Mouse (Mus musculus): Measurements from ENCODE around the gene Angptl7.
A peak's percentile ranks its signal among the peaks of the same experiment; 100 is the strongest.

Gene Angptl7

DNA sequence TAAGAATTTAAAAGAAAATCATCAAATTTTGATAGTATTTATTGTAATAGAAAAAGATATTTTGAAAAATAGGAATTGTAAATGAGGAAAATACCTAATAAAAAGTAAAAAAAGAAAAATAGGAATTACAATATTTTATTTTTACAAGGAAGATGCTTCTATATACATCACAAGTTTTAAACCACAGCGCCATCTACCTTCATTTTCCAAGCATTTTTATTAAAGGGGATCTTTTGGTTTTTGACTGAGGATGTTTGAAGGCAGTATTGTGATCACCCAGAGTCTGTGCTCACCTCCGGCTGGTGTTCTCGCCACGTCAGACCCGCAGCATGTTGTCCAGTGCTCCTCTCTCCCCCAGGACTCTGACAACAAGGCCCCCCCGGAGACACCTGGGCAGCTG, 5.1 kb downstream of the Angptl7 start:
- no peak for DNase-seq (ENCODE audit: low spot score)

DNA sequence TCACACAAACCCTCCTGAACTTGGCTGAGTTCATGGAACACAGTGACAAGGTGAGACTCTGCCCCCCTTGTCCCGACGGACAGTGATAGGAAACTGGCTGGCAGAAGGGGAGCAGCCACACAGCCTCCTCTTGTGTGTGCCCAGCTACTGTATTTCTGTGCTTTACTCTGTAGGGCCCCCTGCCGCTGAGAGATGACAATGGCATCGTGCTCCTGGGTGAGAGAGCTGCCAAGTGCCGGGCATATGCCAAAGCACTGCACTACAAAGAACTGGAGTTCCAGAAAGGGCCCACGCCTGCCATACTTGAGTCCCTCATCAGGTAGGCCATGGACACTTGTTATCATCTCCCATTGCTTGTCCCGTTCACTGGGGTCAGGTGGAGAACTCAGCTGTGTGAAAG, 8.8 kb downstream of the Angptl7 start:
- DNase-seq (ENCODE audit: low spot score): no peak

DNA sequence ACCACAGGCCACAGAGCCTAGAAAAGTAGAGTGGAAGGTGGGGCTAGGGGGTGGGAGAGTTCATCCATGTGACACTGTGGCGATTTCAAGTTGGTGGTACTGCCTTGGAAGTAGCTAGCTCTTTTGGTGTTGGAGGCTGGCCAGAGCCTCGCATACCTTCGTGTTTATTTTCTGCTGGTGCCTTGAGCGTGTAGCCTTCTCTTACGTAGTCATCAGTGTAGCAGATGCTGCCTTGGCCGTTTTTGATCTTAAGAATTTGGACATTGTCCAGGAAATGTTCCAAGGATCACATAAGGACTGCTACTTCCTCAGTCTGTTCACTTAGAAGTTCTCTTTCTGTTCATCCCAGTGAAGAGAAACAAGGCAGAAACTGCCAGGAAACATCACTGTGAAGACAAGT, 9.8 kb downstream of the Angptl7 start:
- no peak for DNase-seq (ENCODE audit: low spot score)

DNA sequence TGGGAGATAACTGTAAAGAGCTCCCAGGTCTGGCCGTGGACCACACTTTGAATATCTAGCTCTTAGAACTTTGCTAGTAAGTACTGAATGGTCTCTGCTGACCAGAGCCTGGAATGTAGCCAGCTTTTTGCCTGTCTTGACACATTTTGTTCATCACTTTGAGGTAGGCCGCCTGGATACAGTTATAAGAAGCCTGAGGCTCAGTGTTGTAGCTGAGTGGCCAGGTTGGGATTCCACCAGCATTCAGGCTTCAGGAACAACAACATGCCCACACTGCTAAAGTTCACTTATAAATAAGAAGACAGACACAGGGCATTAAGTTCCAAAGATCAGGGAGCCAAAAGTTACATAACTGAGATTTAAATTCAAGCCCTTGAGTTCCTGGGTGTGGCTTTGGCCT, 12.4 kb downstream of the Angptl7 start:
- DNase-seq (ENCODE audit: low spot score): no peak

DNA sequence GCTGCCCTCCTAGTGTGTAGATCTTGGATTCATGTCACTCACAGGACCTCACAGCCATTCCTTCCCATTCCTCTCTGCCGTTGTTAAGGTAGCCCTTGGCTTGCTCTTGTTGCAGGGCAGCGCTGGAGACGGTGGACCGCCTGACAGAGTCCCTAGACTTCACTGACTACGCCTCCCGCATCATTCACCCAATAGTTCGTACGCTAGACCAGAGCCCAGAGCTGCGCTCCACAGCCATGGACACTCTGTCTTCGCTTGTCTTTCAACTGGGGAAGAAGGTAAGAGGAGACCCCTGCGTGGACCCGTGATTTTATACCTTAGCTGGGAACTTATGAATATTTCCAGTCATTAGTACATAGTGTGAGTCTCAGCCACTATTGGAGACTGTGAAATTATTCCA, 15.7 kb downstream of the Angptl7 start:
- no peak for DNase-seq (ENCODE audit: low spot score)

DNA sequence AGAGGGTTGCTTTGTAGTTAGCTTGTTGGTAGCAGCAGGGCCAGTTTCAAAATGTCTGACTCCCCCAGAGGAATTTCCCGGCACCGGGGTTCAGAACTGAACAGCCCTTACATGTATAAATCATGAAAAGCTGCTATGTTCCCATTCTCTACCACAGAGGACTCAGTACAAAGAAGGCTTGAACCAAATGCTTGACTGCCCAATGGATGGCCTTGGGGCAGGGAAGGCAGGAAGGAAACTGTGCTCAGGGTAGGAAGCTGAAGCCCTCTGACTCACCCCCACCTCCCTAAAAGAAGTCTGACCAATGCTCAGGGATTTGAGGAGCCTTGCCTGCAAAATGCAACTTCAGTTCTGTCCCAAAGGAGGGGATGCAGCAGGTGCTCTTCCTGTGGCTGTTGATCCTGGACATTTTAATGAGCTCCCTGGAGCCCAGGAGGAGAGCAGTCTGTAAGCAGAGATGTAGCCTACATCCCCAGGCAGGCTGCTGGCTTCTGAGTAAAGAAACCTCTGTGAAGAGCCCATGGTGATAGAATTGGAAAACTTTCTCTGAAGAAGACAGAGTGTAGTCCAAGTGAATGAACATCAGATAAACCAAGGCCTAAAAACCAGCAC, 18.6 kb downstream of the Angptl7 start:
- DNase-seq (ENCODE audit: low spot score): no peak

DNA sequence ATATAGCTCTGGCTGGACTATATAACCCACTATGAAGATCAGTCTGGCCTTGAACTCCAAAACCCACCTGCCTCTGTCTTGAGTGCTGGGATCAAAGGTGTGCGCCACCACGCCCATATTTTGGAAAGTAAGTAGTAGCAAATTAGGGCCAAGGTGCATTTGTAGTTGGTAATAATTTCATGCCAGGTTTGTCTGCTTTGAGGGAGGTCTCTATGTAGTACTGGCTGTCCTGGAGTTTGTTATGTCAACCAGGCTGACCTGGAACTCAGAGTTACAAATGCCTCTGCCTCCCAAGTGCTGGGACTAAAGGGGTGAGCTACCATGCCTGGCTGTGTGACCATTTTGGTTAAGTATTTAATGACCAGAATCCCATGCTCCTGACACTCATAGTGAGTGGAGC, 20.0 kb downstream of the Angptl7 start:
- no peak for DNase-seq (ENCODE audit: low spot score)

DNA sequence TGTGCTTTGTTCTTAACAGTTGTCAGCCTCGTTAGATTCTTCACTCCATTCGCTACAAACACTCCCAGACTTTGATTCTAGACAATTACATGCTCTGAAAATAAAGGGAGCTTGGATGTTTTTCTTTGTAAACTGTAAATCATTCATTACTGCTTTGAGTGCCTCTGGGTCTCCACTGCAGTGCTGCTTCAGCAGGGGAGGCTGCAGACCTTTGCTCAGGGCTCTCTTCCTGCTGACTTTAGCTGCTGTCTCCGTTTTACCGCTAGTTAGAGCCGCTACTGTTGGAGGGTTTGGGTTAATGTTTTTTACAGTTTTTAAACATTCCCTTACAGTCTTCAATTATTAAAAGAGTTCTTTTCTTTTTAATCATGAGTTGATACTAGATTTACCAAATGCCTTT, 26.8 kb downstream of the Angptl7 start:
- DNase-seq (ENCODE audit: low spot score): no peak

DNA sequence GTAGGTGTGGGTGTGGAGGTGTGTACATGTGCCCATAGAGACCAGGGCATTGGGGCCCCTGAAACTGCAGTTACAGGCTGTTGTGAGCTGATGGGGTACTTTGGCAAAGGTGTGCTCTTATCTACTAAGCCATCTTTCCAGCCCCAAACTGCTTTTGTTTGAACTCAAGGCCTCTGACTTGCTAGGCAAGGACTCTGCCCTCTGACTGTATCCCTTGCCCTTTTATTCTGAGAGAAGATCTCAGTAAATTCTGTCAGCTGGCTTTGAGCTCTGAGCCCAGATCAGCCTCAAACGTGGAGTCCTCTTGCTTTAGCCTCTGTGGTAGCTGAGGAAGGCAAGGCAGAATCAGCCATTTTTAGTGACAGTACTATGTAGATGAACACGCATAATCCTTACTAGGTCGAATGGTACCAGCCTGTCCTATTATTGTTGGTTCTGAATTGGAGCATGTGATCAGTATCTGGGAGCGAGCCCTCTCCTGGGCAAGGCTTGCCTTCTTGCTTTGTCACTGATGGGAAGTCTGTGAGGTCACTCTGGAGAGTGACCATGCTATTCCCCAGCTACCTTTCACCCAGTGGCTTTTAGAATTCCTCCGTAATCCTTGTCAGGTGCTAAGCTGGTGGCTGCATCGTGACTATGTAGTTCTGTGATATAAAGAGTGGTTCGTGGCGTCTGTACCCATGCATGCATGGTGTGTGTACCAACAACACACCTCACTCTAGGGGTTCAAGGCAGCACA, 27.7 kb downstream of the Angptl7 start:
- no peak for DNase-seq (ENCODE audit: low spot score)

DNA sequence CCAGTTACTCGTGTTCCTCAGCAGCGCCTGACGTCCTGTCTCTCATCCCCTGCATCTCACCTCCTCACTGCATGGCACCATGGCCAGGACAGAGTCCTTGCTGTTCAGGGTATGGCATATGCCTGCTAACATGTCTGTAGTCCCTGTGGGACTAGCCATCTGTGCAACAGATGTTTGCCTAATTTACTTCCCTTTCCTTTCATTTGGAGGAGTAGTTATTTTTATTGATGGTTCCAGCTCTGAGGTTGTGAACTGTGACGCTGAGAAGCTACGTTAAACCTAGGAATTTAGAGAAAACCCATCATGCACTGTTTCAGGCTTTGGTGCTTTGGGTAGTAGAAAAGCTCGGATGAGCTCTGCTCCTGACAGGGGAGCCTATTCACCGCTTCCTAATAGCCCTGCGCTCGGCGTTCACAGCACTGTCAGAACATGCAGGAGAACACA, 28.9 kb downstream of the Angptl7 start:
- DNase-seq (ENCODE audit: low spot score): peak; percentile 66

DNA sequence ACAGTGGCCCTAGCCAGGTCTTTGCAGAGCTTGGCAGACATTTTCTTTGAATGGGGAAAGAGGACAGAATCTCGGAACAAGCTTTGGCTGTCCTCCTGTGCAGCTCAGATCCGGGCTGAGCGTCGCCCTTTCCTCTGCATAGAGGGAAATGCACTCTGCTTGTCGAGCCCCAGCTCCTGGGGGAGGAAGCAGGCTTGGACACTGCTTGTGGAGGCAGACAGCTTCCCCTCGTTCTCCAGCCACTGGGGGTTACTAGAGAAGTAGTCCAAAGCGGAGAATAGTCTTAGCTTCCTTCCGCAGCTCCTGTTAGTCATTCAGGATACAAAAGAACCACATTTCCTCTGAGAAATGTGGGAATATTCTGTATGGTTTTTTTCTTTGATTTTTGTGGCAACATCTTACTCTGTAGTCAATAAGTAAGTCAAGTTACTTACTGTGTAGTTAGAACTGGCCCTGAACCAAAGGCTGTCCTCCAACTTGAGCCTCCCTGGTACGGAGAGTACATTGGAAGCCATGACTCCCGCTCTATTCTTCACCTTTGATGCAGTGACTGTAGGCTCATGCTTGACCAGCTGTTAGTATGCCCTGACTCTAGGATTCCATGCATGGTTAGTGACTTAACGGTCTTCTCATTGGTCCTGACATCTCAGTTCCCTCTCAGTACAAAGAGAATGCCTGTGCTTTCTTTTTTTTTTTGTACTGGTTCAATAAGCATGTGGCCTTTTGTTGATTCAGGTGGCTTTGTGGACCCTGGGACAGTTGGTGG, 30.6 kb downstream of the Angptl7 start:
- DNase-seq (ENCODE audit: low spot score): no peak

DNA sequence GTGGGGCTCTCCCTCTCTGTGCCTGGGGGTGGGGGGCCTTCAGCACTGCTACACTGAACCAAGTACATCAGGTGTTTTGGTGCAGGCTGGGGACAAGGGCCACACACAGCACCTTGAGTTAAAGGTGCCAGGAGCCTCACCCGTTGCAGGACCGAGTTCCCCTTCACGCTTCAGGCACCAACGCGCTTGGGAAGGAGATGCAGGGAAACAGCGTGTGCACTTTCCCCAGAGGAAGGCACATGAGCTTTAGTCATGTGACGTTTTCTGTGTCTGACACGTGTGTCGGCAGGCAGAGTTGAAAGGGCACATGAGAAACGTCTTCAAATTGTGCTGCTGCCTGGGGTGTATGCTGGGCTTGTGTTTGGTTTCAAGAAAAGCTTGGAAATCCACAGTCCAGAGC, 31.9 kb downstream of the Angptl7 start:
- DNase-seq (ENCODE audit: low spot score): no peak

DNA sequence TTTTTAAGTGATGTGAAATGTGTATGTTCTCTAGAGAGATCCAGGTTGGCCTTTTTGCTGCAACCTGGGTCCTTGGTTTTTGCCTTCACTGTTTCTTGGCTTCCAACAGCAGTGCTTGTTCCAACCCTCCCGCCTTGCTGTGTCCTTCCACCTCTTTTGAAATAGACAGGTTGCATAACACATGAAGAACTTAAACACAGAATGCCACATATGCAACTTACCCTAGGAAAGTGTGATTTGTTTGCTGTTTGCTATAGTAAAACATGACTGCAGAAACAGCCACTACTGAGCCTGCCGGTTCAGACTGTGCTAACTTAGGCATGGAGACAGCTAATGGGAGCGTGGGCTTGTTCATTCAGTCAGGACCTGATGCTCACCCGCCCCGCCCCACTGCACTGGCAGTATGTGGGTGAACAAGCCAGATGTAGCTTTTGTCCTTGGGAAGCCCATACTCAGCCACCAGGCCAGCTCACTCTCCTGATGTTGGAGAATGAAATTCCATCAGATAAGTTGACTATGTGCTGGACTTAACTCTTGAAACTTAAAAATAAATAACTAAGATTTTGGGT, 33.7 kb downstream of the Angptl7 start:
- no peak for DNase-seq (ENCODE audit: low spot score)

DNA sequence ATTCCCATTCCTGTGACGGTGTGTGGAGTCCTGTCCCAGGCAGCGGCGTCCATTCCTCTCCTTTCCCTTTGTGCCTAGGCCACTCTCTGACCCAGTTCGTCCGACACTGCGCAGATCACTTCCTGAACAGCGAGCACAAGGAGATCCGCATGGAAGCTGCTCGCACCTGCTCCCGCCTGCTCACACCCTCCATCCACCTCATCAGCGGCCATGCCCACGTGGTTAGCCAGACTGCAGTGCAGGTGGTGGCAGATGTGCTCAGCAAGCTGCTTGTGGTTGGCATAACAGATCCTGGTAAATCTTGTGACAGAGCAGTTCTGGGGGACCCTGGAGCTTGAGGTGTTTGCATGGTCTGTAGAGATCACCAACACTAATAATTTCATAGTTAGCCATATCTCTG, 35.4 kb downstream of the Angptl7 start:
- DNase-seq (ENCODE audit: low spot score): no peak

DNA sequence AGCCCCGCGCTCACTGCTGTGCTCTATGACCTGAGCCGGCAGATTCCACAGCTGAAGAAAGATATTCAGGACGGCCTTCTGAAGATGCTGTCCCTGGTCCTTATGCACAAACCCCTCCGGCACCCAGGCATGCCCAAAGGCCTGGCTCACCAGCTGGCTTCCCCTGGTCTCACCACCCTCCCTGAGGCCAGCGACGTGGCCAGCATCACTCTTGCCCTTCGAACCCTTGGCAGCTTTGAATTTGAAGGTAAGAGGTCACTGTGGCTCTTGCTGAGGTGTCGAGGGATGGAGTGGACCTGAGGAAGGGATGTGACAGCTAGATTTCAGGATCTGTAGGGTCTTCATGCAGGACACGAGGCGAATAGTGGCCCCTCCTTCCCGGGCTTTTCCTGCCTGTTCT, 36.0 kb downstream of the Angptl7 start:
- no peak for DNase-seq (ENCODE audit: low spot score)

DNA sequence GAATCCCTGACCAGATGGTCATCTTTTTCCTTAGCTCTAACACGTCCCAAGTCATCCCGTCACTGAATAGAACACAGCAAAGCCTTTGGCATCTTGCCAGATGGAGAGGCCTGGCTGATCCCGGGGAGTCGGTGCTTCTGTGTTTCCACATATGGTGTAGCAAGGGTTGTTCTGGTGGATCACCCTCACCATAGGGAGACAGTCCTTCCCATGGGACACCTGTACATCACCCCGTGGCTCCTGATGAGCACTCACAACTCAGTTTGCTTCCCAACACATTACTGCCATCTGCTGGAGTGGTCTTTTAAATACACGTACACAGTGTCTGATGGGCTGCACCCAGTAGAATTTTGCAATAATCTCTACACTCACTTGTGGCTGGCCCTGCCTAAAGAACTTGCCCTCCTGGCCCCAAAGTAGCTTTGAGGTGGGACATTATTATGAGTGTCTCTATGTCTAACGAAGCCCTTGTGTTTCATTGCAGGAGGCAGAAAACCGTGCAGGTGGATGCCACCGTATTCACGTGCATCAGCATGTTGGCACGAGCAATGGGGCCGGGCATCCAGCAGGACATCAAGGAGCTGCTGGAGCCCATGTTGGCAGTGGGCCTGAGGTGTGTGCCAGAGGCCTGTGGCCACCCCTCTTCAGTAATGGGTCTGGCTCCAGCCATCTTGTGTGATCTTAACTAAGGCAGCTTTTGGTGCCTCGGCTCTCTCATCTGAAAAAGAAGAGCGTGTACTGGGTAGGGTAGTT, 36.9 kb downstream of the Angptl7 start:
- peak; percentile 30 for DNase-seq (ENCODE audit: low spot score)

DNA sequence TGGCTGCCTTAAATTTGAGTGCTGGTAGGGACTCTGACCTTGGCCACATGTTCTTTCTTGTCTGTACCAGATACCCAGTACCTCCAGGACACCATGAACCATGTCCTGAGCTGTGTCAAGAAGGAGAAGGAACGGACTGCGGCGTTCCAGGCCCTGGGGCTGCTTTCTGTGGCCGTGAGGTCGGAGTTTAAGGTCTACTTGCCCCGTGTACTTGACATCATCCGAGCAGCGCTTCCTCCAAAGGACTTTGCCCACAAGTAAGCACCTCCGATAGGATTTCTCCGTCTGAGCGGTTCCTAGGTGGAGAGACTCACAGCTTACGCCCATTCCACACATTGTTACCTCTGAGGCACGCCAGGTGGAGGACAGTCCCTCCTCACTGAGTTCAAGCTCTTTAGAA, 37.5 kb downstream of the Angptl7 start:
- no peak for DNase-seq (ENCODE audit: low spot score)

DNA sequence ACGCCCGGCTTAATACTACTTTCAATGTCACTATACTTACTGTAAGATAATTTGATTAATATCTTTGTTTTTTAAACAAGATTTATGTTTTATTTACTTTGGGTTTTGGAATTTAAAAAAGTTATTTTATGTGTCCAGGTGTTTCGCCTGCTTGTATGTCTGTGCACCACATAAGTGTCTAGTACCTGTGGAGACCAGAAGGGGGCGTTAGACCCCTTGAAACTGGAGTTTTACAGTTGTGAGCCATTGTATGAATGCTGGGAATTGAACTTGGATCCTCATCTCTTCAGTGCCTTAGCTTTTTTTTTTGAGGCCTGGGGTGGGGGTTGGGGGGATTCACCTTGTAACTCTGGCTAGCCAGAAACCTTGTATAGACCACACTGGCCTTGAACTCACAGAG, 38.5 kb downstream of the Angptl7 start:
- DNase-seq (ENCODE audit: low spot score): no peak

DNA sequence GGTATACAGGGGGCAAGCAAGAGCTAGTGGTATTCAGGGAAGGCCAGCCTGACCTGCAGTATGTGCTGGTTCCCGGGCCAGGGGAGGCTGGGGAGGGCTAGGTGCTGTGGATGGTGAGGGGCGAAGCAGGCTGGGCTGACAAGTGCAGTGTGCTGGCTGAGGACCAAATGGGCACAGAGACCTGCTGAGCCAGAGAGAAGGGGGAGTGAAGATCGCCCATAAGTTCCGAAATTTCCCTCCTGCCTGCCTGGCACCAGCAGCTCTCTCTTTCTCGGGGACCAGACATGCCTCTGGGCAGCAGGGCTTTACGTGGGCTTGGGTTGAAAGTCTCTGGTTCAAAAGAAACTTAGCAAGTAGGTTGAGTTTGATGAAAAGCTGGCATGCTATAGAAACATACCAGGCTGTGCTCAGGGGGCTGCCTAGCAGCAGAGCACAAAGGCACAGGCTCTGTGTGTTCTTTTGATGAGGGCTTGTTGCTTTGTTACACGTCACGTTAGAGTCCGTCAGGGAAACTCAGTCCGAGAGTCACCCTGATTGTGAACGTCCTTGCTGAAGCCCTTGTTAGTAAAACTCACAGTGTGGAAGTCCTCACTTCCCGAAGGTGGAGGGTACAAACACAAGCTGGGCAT, 39.5 kb downstream of the Angptl7 start:
- no peak for DNase-seq (ENCODE audit: low spot score)

DNA sequence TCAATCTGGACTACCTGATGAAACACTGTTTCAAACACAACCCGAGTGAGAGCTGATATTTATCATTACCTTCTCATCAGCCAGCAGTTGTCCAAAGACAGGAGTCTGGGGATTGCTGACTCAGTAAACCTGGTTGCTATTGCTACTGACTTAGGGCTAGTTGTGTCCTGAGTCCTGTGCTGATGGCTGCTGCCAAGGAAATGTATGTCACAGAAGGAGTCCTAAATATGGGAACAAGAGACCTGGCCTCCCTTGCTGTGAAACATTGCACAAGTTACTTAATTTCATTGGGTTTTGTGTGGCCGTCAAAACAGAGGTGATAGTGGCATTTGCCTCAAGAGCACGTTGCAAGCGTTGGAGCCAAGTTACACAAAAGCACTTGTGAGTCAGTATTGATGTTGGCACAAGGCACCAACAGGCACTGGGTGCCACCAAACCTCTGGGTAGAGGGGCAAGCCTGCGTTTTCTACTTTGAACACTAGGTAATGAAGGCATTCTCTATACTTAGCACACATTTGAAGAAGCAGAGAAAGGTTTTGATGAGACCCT, 44.7 kb downstream of the Angptl7 start:
- DNase-seq (ENCODE audit: low spot score): no peak

DNA sequence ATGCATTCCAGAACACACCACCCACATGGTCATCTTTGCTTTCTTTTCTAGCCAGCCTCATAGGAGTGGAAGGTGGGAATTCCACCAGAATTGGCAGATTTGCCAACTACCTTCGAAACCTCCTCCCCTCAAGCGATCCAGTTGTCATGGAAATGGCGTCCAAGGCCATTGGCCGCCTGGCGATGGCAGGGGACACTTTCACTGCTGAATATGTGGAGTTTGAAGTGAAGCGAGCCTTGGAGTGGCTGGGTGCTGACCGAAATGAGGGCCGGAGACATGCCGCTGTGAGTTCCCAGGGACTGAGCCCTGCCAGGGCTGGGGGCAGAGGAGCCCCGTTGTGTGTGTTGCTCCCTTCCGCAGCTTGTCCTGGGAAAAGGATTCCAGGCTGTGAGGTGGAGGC, 46.6 kb downstream of the Angptl7 start:
- no peak for DNase-seq (ENCODE audit: low spot score)

Measured in embryo, embryonic 10.5 days (tissue).